Mouse (Mus musculus): ENCODE data around the gene Dnajc1. TPM values are rescaled to one million over a fixed set of nuclear protein-coding genes. Genes with fewer than 3 reads are reported as not detected.

Dnajc1 gene
- total and polyA plus RNA-seq, 3 experiments: 9.3 to 86.1 (median 14.3) TPM

- no peak for DNase-seq (ENCODE audit: low read depth, low spot score)
- no peaks in the 10 kb centered on the region for H3K79me2 ChIP-seq (ENCODE audit: control insufficient read depth, insufficient read depth, low read length, poor library complexity)
- TF ChIP-seq SMC3 (IDR thresholded peaks at IDR 0.05; ENCODE audit: low read depth, low read length) (no peak), MAFK (IDR thresholded peaks at IDR 0.05; ENCODE audit: borderline replicate concordance, low read depth, low read length) (no peak), E2F4 (IDR thresholded peaks at IDR 0.05; ENCODE audit: borderline replicate concordance, low read depth, low read length) (no peak), SIN3A (IDR thresholded peaks at IDR 0.05; ENCODE audit: low read length) (no peak), ZNF384 (IDR thresholded peaks at IDR 0.05; ENCODE audit: low read depth, low read length) (no peak), CTCF (IDR thresholded peaks at IDR 0.05 in 2 of 3, conservative IDR thresholded peaks at IDR 0.05 in 1 of 3; ENCODE audit: control insufficient read depth in 1 of 3, insufficient read depth in 1 of 3, low read depth in 2 of 3, low read length in 3 of 3, poor library complexity in 1 of 3, severe bottlenecking in 1 of 3) (0 out of 6 replicates have a peak, but pooled peaks of 1 of the 3 experiments have one; percentile 13), MAX (IDR thresholded peaks at IDR 0.05; ENCODE audit: low read length) (no peak)
- H3K4me3 ChIP-seq (ENCODE audit: control insufficient read depth in 1 of 2, insufficient read depth in 1 of 2, low read depth in 2 of 2, low read length in 2 of 2): no peak overlapping the region
- no peaks in the 10 kb centered on the region for H3K9me3 ChIP-seq (replicated peaks; ENCODE audit: insufficient read depth, low read length)
- H3K27ac ChIP-seq (ENCODE audit: control insufficient read depth, low read depth, low read length): no peak overlapping the region
- H3K9ac ChIP-seq (ENCODE audit: control insufficient read depth, low read depth, low read length, poor library complexity, severe bottlenecking): no peak overlapping the region
- no peaks in the 10 kb centered on the region for H3K4me1 ChIP-seq (ENCODE audit: control insufficient read depth in 1 of 2, insufficient read depth in 2 of 2, low read length in 2 of 2)
- 0 out of 4 replicates have a peak, but pooled peaks cover 0 to 2% of the 10 kb centered on the region in 2 experiments for H3K36me3 ChIP-seq (ENCODE audit: control insufficient read depth in 1 of 2, insufficient read depth in 2 of 2, low read length in 2 of 2)
- H3K27me3 ChIP-seq (ENCODE audit: control insufficient read depth in 1 of 2, insufficient read depth in 2 of 2, low read length in 2 of 2): no peaks in the 10 kb centered on the region
Measured at GRCm38 (mm10) chr2:18264579-18264978, 128.1 kb downstream of the Dnajc1 start.

DNA sequence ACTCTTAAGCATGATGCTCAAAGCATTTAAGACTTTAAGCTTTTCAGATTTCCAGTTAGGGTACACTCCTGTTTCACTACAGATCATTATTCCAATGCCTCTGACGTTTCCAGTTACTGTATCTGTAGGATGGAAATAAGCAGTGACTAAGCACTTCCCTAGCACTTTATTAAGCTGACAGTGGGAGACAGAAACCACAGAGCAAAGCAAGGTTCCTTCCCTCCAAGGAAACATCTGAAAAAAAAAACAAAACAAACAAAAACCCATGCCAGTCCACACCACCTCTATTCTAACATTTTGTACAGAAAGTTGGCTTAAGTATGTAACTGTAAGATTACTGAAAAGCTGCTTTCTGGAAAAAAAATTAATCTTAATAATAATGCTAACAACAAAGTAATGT, 130.3 kb downstream of the Dnajc1 start:
- no peaks in the 10 kb centered on the region for H3K79me2 ChIP-seq (ENCODE audit: control insufficient read depth, insufficient read depth, low read length, poor library complexity)
- H3K27me3 ChIP-seq (ENCODE audit: control insufficient read depth in 1 of 2, insufficient read depth in 2 of 2, low read length in 2 of 2): no peaks in the 10 kb centered on the region
- no peak for TF ChIP-seq GATA1 (IDR thresholded peaks at IDR 0.05; ENCODE audit: low read depth, low read length)
- no peak for TF ChIP-seq USF1 (IDR thresholded peaks at IDR 0.05; ENCODE audit: low read depth, low read length)
- no peak for TF ChIP-seq NRF1 (IDR thresholded peaks at IDR 0.05; ENCODE audit: insufficient read depth, low read depth, low read length, poor library complexity, severe bottlenecking)
- no peak for TF ChIP-seq TAL1 (IDR thresholded peaks at IDR 0.05; ENCODE audit: low read length)
- no peak for TF ChIP-seq RAD21 (IDR thresholded peaks at IDR 0.05; ENCODE audit: low read depth, low read length)
- TF ChIP-seq MEF2A (IDR thresholded peaks at IDR 0.05; ENCODE audit: extremely low read depth, insufficient replicate concordance, low read depth, low read length, poor library complexity, severe bottlenecking): no peak
- no peak for TF ChIP-seq USF2 (IDR thresholded peaks at IDR 0.05; ENCODE audit: borderline replicate concordance in 1 of 2, insufficient read depth in 1 of 2, low read depth in 1 of 2, low read length in 2 of 2)
- no peak for TF ChIP-seq CHD1 (IDR thresholded peaks at IDR 0.05; ENCODE audit: low read depth, low read length)
- no peak for TF ChIP-seq POLR2A (IDR thresholded peaks at IDR 0.05; ENCODE audit: control insufficient read depth in 1 of 2, insufficient read depth in 1 of 2, low read depth in 1 of 2, low read length in 2 of 2, poor library complexity in 1 of 2)
- no peak for TF ChIP-seq POLR2AphosphoS5 (IDR thresholded peaks at IDR 0.05; ENCODE audit: borderline replicate concordance, low read depth, low read length)
- no peak for TF ChIP-seq MYB (IDR thresholded peaks at IDR 0.05; ENCODE audit: low read depth, low read length)
- TF ChIP-seq KAT2A (conservative IDR thresholded peaks at IDR 0.05; ENCODE audit: low read depth, low read length): no peak
- H3K4me3 ChIP-seq (ENCODE audit: control insufficient read depth in 1 of 2, insufficient read depth in 1 of 2, low read depth in 2 of 2, low read length in 2 of 2): no peak overlapping the region
- H3K9ac ChIP-seq (ENCODE audit: control insufficient read depth, low read depth, low read length, poor library complexity, severe bottlenecking): no peak overlapping the region
- DNase-seq (ENCODE audit: low read depth, low spot score): peak; percentile 24
- no peak overlapping the region for H3K27ac ChIP-seq (ENCODE audit: control insufficient read depth, low read depth, low read length)
- 0 out of 4 replicates have a peak, but pooled peaks cover 0 to 2% of the 10 kb centered on the region in 2 experiments for H3K36me3 ChIP-seq (ENCODE audit: control insufficient read depth in 1 of 2, insufficient read depth in 2 of 2, low read length in 2 of 2)
- no peaks in the 10 kb centered on the region for H3K4me1 ChIP-seq (ENCODE audit: control insufficient read depth in 1 of 2, insufficient read depth in 2 of 2, low read length in 2 of 2)
- H3K9me3 ChIP-seq (replicated peaks; ENCODE audit: insufficient read depth, low read length): no peaks in the 10 kb centered on the region

Data from MEL (cell line).